Mouse (Mus musculus): Measurements from ENCODE around the gene Mavs. TPM values are rescaled to one million over a fixed set of nuclear protein-coding genes. Genes with fewer than 3 reads are reported as not detected.

Mavs gene
- polyA plus RNA-seq, 1 experiment from 2014 or later, result 19.1 TPM

GRCm38 (mm10) chr2:131191005-131191390 lies 42.9 kb upstream of the Mavs start:
- ATAC-seq (replicated peaks; ENCODE audit: low FRiP score, low TSS enrichment, low read depth), result no peak
- H3K4me2 ChIP-seq (ENCODE audit: low read length), result no peak overlapping the region
- peak overlapping the region; percentile 60; the same call in 1 of the 2 replicates for H3K27ac ChIP-seq (ENCODE audit: low read depth)

GRCm38 (mm10) chr2:131196606-131197316 lies 37.1 kb upstream of the Mavs start:
- no peak overlapping the region for H3K27ac ChIP-seq (ENCODE audit: low read depth)
- H3K9me3 ChIP-seq (ENCODE audit: control insufficient read depth, low read length), result no peaks in the 10 kb centered on the region
- ATAC-seq (replicated peaks; ENCODE audit: low FRiP score, low TSS enrichment, low read depth), result no peak
- DNase-seq (ENCODE audit: low spot score), result no peak
- H3K4me1 ChIP-seq (replicated peaks; ENCODE audit: control insufficient read depth, insufficient read depth, low read length), result no peaks in the 10 kb centered on the region
- H3K36me3 ChIP-seq (ENCODE audit: control insufficient read depth, insufficient read depth, low read length), result peaks cover 66% of the 10 kb centered on the region
- 93% methylated on average over 16 of the region's 16 CpGs for WGBS
- no peaks in the 10 kb centered on the region for H3K27me3 ChIP-seq (replicated peaks; ENCODE audit: control insufficient read depth, insufficient read depth, low read length)
- no peak overlapping the region for H3K4me2 ChIP-seq (ENCODE audit: low read length)
- H3K9ac ChIP-seq (ENCODE audit: low read length), result no peak overlapping the region
- H3K4me3 ChIP-seq (ENCODE audit: low read depth, low read length), result no peak overlapping the region

More at GRCm38 (mm10) chr2:131191005-131191390, 42.9 kb upstream of the Mavs start:
- Histone ChIP-seq H3K9ac (ENCODE audit: low read length) (no peak overlapping the region), H3K9me3 (ENCODE audit: control insufficient read depth, low read length) (no peaks in the 10 kb centered on the region), H3K4me3 (ENCODE audit: low read depth, low read length) (no peak overlapping the region), H3K4me1 (replicated peaks; ENCODE audit: control insufficient read depth, insufficient read depth, low read length) (peaks cover 27% of the 10 kb centered on the region), H3K36me3 (ENCODE audit: control insufficient read depth, insufficient read depth, low read length) (peaks cover 42% of the 10 kb centered on the region), H3K27me3 (replicated peaks; ENCODE audit: control insufficient read depth, insufficient read depth, low read length) (no peaks in the 10 kb centered on the region)
- WGBS, result 74% methylated on average over 7 of the region's 7 CpGs
- DNase-seq (ENCODE audit: low spot score), result no peak

GRCm38 (mm10) chr2:131200710-131201109 lies 33.2 kb upstream of the Mavs start:
- Histone ChIP-seq H3K27ac (ENCODE audit: low read depth) (no peak overlapping the region), H3K9me3 (ENCODE audit: control insufficient read depth, low read length) (no peaks in the 10 kb centered on the region), H3K4me3 (ENCODE audit: low read depth, low read length) (no peak overlapping the region), H3K27me3 (replicated peaks; ENCODE audit: control insufficient read depth, insufficient read depth, low read length) (no peaks in the 10 kb centered on the region), H3K4me1 (replicated peaks; ENCODE audit: control insufficient read depth, insufficient read depth, low read length) (peaks cover 12% of the 10 kb centered on the region; the same call in 1 of the 2 replicates), H3K36me3 (ENCODE audit: control insufficient read depth, insufficient read depth, low read length) (peaks cover 28% of the 10 kb centered on the region), H3K4me2 (ENCODE audit: low read length) (no peak overlapping the region), H3K9ac (ENCODE audit: low read length) (no peak overlapping the region)
- DNase-seq (ENCODE audit: low spot score), result no peak
- 69% methylated on average over 2 of the region's 2 CpGs for WGBS
- ATAC-seq (replicated peaks; ENCODE audit: low FRiP score, low TSS enrichment, low read depth), result no peak

GRCm38 (mm10) chr2:131201262-131201661 lies 32.6 kb upstream of the Mavs start:
- WGBS, result 93% methylated on average over 3 of the region's 3 CpGs
- Histone ChIP-seq H3K9ac (ENCODE audit: low read length) (no peak overlapping the region), H3K4me1 (replicated peaks; ENCODE audit: control insufficient read depth, insufficient read depth, low read length) (peaks cover 12% of the 10 kb centered on the region; the same call in 1 of the 2 replicates), H3K27ac (ENCODE audit: low read depth) (no peak overlapping the region), H3K4me2 (ENCODE audit: low read length) (no peak overlapping the region), H3K9me3 (ENCODE audit: control insufficient read depth, low read length) (no peaks in the 10 kb centered on the region), H3K4me3 (ENCODE audit: low read depth, low read length) (no peak overlapping the region), H3K36me3 (ENCODE audit: control insufficient read depth, insufficient read depth, low read length) (peaks cover 28% of the 10 kb centered on the region), H3K27me3 (replicated peaks; ENCODE audit: control insufficient read depth, insufficient read depth, low read length) (no peaks in the 10 kb centered on the region)
- ATAC-seq (replicated peaks; ENCODE audit: low FRiP score, low TSS enrichment, low read depth) (no peak), DNase-seq (ENCODE audit: low spot score) (no peak)

- ATAC-seq (replicated peaks; ENCODE audit: low FRiP score, low TSS enrichment, low read depth) (peak; percentile 4; the same call in 1 of the 2 replicates), DNase-seq (ENCODE audit: low spot score) (peak; percentile 57)
- no peak overlapping the region for H3K4me3 ChIP-seq (ENCODE audit: low read depth, low read length)
- H3K27me3 ChIP-seq (replicated peaks; ENCODE audit: control insufficient read depth, insufficient read depth, low read length), result no peaks in the 10 kb centered on the region
- peak overlapping the region; percentile 74; the same call in 1 of the 2 replicates for H3K27ac ChIP-seq (ENCODE audit: low read depth)
- H3K4me1 ChIP-seq (replicated peaks; ENCODE audit: control insufficient read depth, insufficient read depth, low read length), result peaks cover 12% of the 10 kb centered on the region; the same call in 1 of the 2 replicates
- no peak overlapping the region for H3K9ac ChIP-seq (ENCODE audit: low read length)
- H3K4me2 ChIP-seq (ENCODE audit: low read length), result no peak overlapping the region
- H3K36me3 ChIP-seq (ENCODE audit: control insufficient read depth, insufficient read depth, low read length), result peaks cover 10% of the 10 kb centered on the region; the same call in 1 of the 2 replicates
- no peaks in the 10 kb centered on the region for H3K9me3 ChIP-seq (ENCODE audit: control insufficient read depth, low read length)
- WGBS, result 82% methylated on average over 6 of the region's 6 CpGs
Measured at GRCm38 (mm10) chr2:131203816-131204409, 29.9 kb upstream of the Mavs start.

GRCm38 (mm10) chr2:131204410-131204981 lies 29.4 kb upstream of the Mavs start:
- peaks cover 16% of the 10 kb centered on the region for H3K4me1 ChIP-seq (replicated peaks; ENCODE audit: control insufficient read depth, insufficient read depth, low read length)
- no peaks in the 10 kb centered on the region for H3K9me3 ChIP-seq (ENCODE audit: control insufficient read depth, low read length)
- no peaks in the 10 kb centered on the region for H3K27me3 ChIP-seq (replicated peaks; ENCODE audit: control insufficient read depth, insufficient read depth, low read length)
- H3K9ac ChIP-seq (ENCODE audit: low read length), result no peak overlapping the region
- no peak overlapping the region for H3K4me3 ChIP-seq (ENCODE audit: low read depth, low read length)
- 29% methylated on average over 7 of the region's 7 CpGs for WGBS
- peak overlapping the region; percentile 74 for H3K27ac ChIP-seq (ENCODE audit: low read depth)
- peak overlapping the region; percentile 6; the same call in 1 of the 2 replicates for H3K4me2 ChIP-seq (ENCODE audit: low read length)
- peak; percentile 82 for DNase-seq (ENCODE audit: low spot score)
- ATAC-seq (replicated peaks; ENCODE audit: low FRiP score, low TSS enrichment, low read depth), result peak; percentile 85
- H3K36me3 ChIP-seq (ENCODE audit: control insufficient read depth, insufficient read depth, low read length), result peaks cover 6% of the 10 kb centered on the region; the same call in 1 of the 2 replicates

GRCm38 (mm10) chr2:131205521-131206182 lies 28.2 kb upstream of the Mavs start:
- DNase-seq (ENCODE audit: low spot score) (no peak), ATAC-seq (replicated peaks; ENCODE audit: low FRiP score, low TSS enrichment, low read depth) (no peak)
- 72% methylated on average over 8 of the region's 8 CpGs for WGBS
- no peaks in the 10 kb centered on the region for H3K27me3 ChIP-seq (replicated peaks; ENCODE audit: control insufficient read depth, insufficient read depth, low read length)
- no peak overlapping the region for H3K27ac ChIP-seq (ENCODE audit: low read depth)
- H3K9ac ChIP-seq (ENCODE audit: low read length), result no peak overlapping the region
- peaks cover 19% of the 10 kb centered on the region for H3K4me1 ChIP-seq (replicated peaks; ENCODE audit: control insufficient read depth, insufficient read depth, low read length)
- H3K36me3 ChIP-seq (ENCODE audit: control insufficient read depth, insufficient read depth, low read length), result no peaks in the 10 kb centered on the region
- H3K9me3 ChIP-seq (ENCODE audit: control insufficient read depth, low read length), result no peaks in the 10 kb centered on the region
- H3K4me3 ChIP-seq (ENCODE audit: low read depth, low read length), result no peak overlapping the region
- no peak overlapping the region for H3K4me2 ChIP-seq (ENCODE audit: low read length)

- WGBS, result 76% methylated on average over 4 of the region's 4 CpGs
- peaks cover 26% of the 10 kb centered on the region for H3K4me1 ChIP-seq (replicated peaks; ENCODE audit: control insufficient read depth, insufficient read depth, low read length)
- no peaks in the 10 kb centered on the region for H3K9me3 ChIP-seq (ENCODE audit: control insufficient read depth, low read length)
- H3K9ac ChIP-seq (ENCODE audit: low read length), result no peak within 1 kb of the TSS
- H3K27ac ChIP-seq (ENCODE audit: low read depth), result no peak within 1 kb of the TSS
- no peak for DNase-seq (ENCODE audit: low spot score)
- no peaks in the 10 kb centered on the region for H3K36me3 ChIP-seq (ENCODE audit: control insufficient read depth, insufficient read depth, low read length)
- ATAC-seq (replicated peaks; ENCODE audit: low FRiP score, low TSS enrichment, low read depth), result no peak
- no peak within 1 kb of the TSS for H3K4me2 ChIP-seq (ENCODE audit: low read length)
- H3K4me3 ChIP-seq (ENCODE audit: low read depth, low read length), result no peak within 1 kb of the TSS
- H3K27me3 ChIP-seq (replicated peaks; ENCODE audit: control insufficient read depth, insufficient read depth, low read length), result no peaks in the 10 kb centered on the region
Measured at GRCm38 (mm10) chr2:131206778-131207177, 27.1 kb upstream of the Mavs start, which contains the start of gene Ap5s1. Gene Ap5s1 (plus strand): TSS chr2:131207078.

Measured in intestine, embryonic 14.5 days (tissue).